Mouse (Mus musculus): ENCODE measurements around the gene Bcl2a1a.
"Not testable (repeated sequence)": the region's sequence is repeated elsewhere in the genome, so short reads cannot be mapped to it uniquely, and the experiment has no call there.

Bcl2a1a gene

GRCm38 (mm10) chr9:88956670-88957153 is at the start of gene Bcl2a1a:
Gene Bcl2a1a (plus strand): TSS chr9:88956900.
- not testable (repeated sequence) for DNase-seq (ENCODE audit: low spot score)

GRCm38 (mm10) chr9:88916576-88916975 is 40.1 kb upstream of the Bcl2a1a start:
- not testable (repeated sequence) for DNase-seq (ENCODE audit: low spot score)

GRCm38 (mm10) chr9:88938312-88938711 is 18.4 kb upstream of the Bcl2a1a start:
- not testable (repeated sequence) for DNase-seq (ENCODE audit: low spot score)

- DNase-seq (ENCODE audit: low spot score), result not testable (repeated sequence)
These were observed 5.2 kb upstream of the Bcl2a1a start for GRCm38 (mm10) chr9:88951466-88951865.

GRCm38 (mm10) chr9:88953151-88953550 is 3.5 kb upstream of the Bcl2a1a start:
- DNase-seq (ENCODE audit: low spot score), result not testable (repeated sequence)

GRCm38 (mm10) chr9:88955224-88955623 is 1.5 kb upstream of the Bcl2a1a start:
- DNase-seq (ENCODE audit: low spot score), result not testable (repeated sequence)

- DNase-seq (ENCODE audit: low spot score), result not testable (repeated sequence)
These were observed 665 bp upstream of the Bcl2a1a start for GRCm38 (mm10) chr9:88956035-88956434.

- DNase-seq (ENCODE audit: low spot score), result no peak
These were observed 2.2 kb downstream of the Bcl2a1a start for GRCm38 (mm10) chr9:88958891-88959290.

- not testable (repeated sequence) for DNase-seq (ENCODE audit: low spot score)
These were observed 3.3 kb downstream of the Bcl2a1a start for GRCm38 (mm10) chr9:88959981-88960380.

GRCm38 (mm10) chr9:88966462-88966861 is 9.8 kb downstream of the Bcl2a1a start:
- not testable (repeated sequence) for DNase-seq (ENCODE audit: low spot score)

- DNase-seq (ENCODE audit: low spot score), result not testable (repeated sequence)
These were observed 12.8 kb downstream of the Bcl2a1a start for GRCm38 (mm10) chr9:88969502-88969901.

GRCm38 (mm10) chr9:88976875-88977274 is 20.2 kb downstream of the Bcl2a1a start:
- not testable (repeated sequence) for DNase-seq (ENCODE audit: low spot score)

- not testable (repeated sequence) for DNase-seq (ENCODE audit: low spot score)
These were observed 23.1 kb downstream of the Bcl2a1a start for GRCm38 (mm10) chr9:88979781-88980180.

GRCm38 (mm10) chr9:89001541-89001940 is 44.8 kb downstream of the Bcl2a1a start:
- not testable (repeated sequence) for DNase-seq (ENCODE audit: low spot score)

All from ovary, postnatal 10 days (tissue).